Mouse (Mus musculus) hindbrain, embryonic 13.5 days (tissue): Measurements from ENCODE around the gene Epha8. TPM values are rescaled to one million over a fixed set of nuclear protein-coding genes. Genes with fewer than 3 reads are reported as not detected.

ENCODE experiments used
- ATAC-seq: fragments of 200-750 bp; cut with Nextera tagmentation; 2 replicates; pipeline ENCODE4 v1.8.0; 2017; ENCODE audit warnings: moderate TSS enrichment; ENCODE audit not compliant: low FRiP score
- H3K27ac ChIP-seq: fragments of 300-500 bp; sonication (generic); 2 replicates; pipeline ENCODE4 v1.5.1; 2015; ENCODE audit warnings: inconsistent platforms, mild to moderate bottlenecking, moderate library complexity
- H3K27me3 ChIP-seq: fragments of 300-500 bp; sonication (generic); 2 replicates; pipeline ENCODE4 v1.6.1; 2015; ENCODE audit warnings: mild to moderate bottlenecking, inconsistent platforms
- H3K36me3 ChIP-seq: fragments of 300-500 bp; sonication (generic); 2 replicates; pipeline ENCODE4 v1.6.1; 2015; ENCODE audit warnings: mild to moderate bottlenecking, inconsistent platforms
- H3K4me1 ChIP-seq: fragments of 300-500 bp; sonication (generic); replicated peaks from 2 replicates; pipeline ENCODE4 v1.6.1; 2015; ENCODE audit warnings: inconsistent platforms
- H3K4me2 ChIP-seq: fragments of 300-500 bp; sonication (generic); 2 replicates; pipeline ENCODE4 v1.6.1; 2015; ENCODE audit warnings: inconsistent platforms, mild to moderate bottlenecking, moderate library complexity
- H3K4me3 ChIP-seq: fragments of 300-500 bp; sonication (generic); 2 replicates; pipeline ENCODE4 v1.5.1; 2015; ENCODE audit warnings: mild to moderate bottlenecking, inconsistent platforms
- H3K9ac ChIP-seq: fragments of 300-500 bp; sonication (generic); 2 replicates; pipeline ENCODE4 v1.6.1; 2015; ENCODE audit warnings: mild to moderate bottlenecking, inconsistent platforms
- H3K9me3 ChIP-seq: fragments of 300-500 bp; sonication (generic); 2 replicates; pipeline ENCODE4 v1.6.1; 2016; ENCODE audit warnings: inconsistent platforms
- WGBS: fragments of 180-500 bp; shearing (Covaris S2); methylation state at CpG from one replicate; pipeline ENCODE4 v1.1.7; 2015; 5-methylcytosine and 5-hydroxymethylcytosine counted together
- polyA plus RNA-seq: library from polyadenylated mRNA; unstranded; fragments of >200 nt; fragmentation: Nextera tagmentation; extraction: Ambion mirVana; gene quantifications from 2 replicates; pipeline ENCODE4 v1.2.1, GENCODE M21; 2015

The Epha8 gene
- polyA plus RNA-seq, 1 experiment from 2014 or later = 6.1 TPM

DNA sequence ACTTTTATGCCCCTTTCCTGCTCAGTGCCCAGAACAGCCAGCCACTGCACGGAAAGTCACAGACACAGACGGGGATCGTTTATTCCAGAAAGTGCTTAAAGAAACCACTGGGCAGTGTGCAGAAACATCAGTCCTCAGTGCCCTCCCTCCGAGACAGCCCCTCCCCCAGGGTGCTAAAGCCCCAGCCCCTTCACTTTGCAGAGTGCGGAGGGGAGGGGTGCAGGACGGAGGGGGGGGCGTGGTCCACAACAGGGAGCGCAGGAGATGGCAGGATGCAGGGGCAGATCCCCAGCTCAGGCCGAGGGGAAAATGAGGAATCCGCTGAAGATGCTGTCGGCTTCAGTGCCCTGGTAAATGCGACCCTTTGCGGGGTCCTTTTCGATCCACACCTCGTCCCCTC is 60.8 kb downstream of the Epha8 start:
- Histone ChIP-seq H3K9ac (peak overlapping the region; percentile 20; the same call in 1 of the 2 replicates), H3K4me3 (no peak overlapping the region), H3K27ac (no peak overlapping the region), H3K27me3 (peaks cover 66% of the 10 kb centered on the region), H3K9me3 (no peaks in the 10 kb centered on the region), H3K36me3 (no peaks in the 10 kb centered on the region), H3K4me1 (peaks cover 9% of the 10 kb centered on the region), H3K4me2 (peak overlapping the region; percentile 25; the same call in 1 of the 2 replicates)
- WGBS = 7% methylated on average over 15 of the region's 15 CpGs
- ATAC-seq = no peak

DNA sequence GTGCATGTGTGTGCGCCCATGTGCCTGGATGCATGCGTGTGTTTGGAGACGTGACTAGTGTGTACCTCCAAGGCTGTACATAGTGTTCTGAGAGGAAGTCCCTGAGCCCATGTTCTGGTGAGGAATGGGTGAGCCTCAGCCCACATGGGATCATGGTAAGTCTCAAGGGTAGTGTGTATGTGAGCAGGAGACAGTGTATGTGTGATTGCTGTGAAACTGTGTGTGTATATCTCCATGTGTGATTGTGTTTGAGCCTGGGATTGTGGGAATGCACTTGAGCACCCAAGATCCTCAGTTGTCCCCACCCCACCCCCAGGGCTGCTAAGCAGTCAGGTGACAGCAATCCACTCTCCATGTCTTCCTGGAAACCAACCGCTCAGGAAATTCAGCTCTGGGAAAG is 61.8 kb downstream of the Epha8 start:
- H3K27me3 ChIP-seq = peaks cover 67% of the 10 kb centered on the region
- WGBS = 72% methylated on average over 4 of the region's 4 CpGs
- no peak overlapping the region for H3K4me3 ChIP-seq
- H3K27ac ChIP-seq = no peak overlapping the region
- no peak for ATAC-seq
- no peak overlapping the region for H3K4me2 ChIP-seq
- no peaks in the 10 kb centered on the region for H3K9me3 ChIP-seq
- H3K4me1 ChIP-seq = peaks cover 9% of the 10 kb centered on the region
- no peak overlapping the region for H3K9ac ChIP-seq
- H3K36me3 ChIP-seq = no peaks in the 10 kb centered on the region

DNA sequence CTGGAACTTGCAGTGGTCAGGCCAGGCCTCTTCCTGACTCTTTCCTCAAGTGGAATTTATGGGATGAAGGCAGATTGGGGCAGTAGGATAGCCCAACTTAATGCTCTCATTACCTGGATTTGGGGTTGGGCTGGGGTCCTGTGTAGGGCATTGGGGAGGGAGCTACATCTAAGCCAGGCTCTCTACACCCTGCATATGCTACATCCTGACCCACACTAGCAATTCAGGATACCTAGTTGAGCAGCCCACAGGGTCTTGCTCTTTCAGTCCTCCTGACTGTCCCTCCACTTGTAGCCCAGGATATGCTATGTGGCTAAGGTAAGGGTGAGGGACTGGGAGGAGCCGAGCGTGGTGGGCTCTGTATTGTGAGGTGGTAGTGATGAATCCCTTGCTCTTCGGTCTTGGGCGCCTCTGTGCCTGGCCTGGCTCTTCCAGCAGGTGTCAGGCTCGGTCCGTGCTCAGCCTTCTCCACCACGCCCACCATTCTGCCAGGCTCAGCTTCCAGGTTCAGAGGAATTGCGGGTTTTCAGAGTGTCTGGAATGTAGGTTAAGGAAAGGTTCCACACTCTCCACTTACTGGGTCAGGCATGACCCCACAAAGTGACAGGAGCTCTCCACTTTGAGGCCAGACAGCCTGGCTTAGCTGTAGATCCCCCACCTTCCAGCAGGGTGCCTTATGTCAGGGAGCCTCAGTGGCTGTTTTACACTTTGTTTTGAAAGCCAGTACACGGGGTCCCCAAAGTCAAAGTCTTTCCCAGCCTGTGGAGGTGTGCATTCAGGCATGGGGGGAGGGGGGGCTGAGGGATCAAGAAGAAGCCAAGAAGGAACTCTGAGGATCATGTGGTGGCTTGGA is 62.7 kb downstream of the Epha8 start:
- ATAC-seq = peak; percentile 77
- H3K9ac ChIP-seq = no peak overlapping the region
- WGBS = 6% methylated on average over 9 of the region's 9 CpGs

DNA sequence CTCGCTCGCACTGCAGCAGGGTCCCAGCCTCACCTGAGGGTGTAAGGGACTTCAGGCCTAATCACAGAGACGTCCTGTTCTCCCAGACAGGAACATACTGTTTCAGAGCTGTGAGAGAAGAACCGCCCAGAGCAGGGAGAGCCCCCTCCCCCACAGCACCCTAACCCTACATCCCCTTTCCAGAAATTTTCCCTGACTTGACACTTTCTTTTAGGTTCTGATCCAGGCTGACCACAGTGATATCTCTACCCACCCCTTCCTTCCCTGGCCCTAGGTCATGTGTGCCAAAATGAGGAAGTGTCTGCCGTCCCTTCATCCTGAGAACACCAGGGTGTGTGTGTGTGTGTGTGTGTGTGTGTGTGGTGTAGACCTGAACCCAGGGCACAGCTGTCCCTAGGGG is 63.8 kb downstream of the Epha8 start, which contains the start of gene C1qc:
Gene C1qc, minus strand, starts transcription at position 255 of the 400 bp plus-strand sequence.
- Histone ChIP-seq H3K9me3 (no peaks in the 10 kb centered on the region), H3K4me2 (no peak within 1 kb of the TSS), H3K4me1 (peaks cover 12% of the 10 kb centered on the region), H3K36me3 (no peaks in the 10 kb centered on the region), H3K27ac (no peak within 1 kb of the TSS), H3K4me3 (no peak within 1 kb of the TSS), H3K9ac (peak within 1 kb of the TSS; percentile 24; the same call in 1 of the 2 replicates), H3K27me3 (peaks cover 59% of the 10 kb centered on the region)
- 57% methylated on average over 5 of the region's 5 CpGs for whole genome bisulfite sequencing
- no peak for ATAC-seq

More for the DNA sequence above, 62.7 kb downstream of the Epha8 start:
- Histone ChIP-seq H3K27me3 (peaks cover 67% of the 10 kb centered on the region), H3K36me3 (no peaks in the 10 kb centered on the region), H3K9me3 (no peaks in the 10 kb centered on the region), H3K27ac (no peak overlapping the region), H3K4me1 (peaks cover 9% of the 10 kb centered on the region), H3K4me3 (no peak overlapping the region), H3K4me2 (no peak overlapping the region)

DNA sequence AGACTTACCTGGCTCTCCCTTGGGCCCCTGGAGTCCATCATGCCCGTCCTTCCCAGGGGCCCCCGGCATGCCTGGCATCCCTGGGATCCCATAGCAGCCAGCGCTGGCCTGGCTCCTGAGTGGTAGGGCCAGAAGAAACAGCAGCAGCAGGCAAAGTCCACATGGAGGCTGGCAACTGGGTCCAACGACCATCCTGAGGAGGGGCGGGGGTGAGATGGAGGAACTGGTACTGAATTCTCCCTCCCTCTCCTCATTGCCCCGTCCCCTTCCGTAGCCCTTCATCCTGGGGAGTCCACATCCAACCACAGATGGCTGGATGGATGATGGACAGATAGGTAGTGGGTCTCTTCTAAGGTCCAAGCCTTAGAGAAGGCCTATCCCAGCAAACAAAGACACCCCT is 64.2 kb downstream of the Epha8 start:
- whole genome bisulfite sequencing = 59% methylated on average over 7 of the region's 7 CpGs
- Histone ChIP-seq H3K9me3 (no peaks in the 10 kb centered on the region), H3K27ac (no peak overlapping the region), H3K27me3 (peaks cover 55% of the 10 kb centered on the region), H3K4me2 (no peak overlapping the region), H3K4me3 (no peak overlapping the region), H3K9ac (peak overlapping the region; percentile 24; the same call in 1 of the 2 replicates), H3K4me1 (peaks cover 16% of the 10 kb centered on the region), H3K36me3 (no peaks in the 10 kb centered on the region)
- no peak for ATAC-seq

DNA sequence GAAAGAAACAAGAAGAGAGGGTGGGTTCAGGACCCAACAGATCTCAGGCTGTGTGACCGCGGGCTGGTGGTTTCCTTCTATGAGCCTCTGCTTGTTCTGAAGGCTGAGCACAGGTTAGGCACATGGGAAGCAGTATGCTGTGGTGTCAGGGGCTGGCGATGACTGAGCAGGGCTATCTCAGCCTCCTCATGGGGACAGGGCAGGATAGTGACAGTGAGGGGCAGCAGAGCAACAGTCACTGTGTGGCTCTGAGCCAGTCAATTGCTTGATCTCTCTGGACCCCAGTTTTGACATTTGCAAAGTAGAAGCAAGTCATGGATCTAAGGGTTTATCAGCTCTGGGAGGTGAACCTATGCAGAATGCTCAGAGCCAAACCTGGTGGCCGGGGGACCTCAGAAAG is 65.5 kb downstream of the Epha8 start:
- Histone ChIP-seq H3K27ac (no peak overlapping the region), H3K4me3 (no peak overlapping the region), H3K9ac (no peak overlapping the region), H3K4me2 (no peak overlapping the region), H3K9me3 (no peaks in the 10 kb centered on the region), H3K27me3 (peaks cover 42% of the 10 kb centered on the region), H3K4me1 (peaks cover 21% of the 10 kb centered on the region), H3K36me3 (no peaks in the 10 kb centered on the region)
- ATAC-seq = no peak
- 88% methylated on average over 4 of the region's 4 CpGs for WGBS

DNA sequence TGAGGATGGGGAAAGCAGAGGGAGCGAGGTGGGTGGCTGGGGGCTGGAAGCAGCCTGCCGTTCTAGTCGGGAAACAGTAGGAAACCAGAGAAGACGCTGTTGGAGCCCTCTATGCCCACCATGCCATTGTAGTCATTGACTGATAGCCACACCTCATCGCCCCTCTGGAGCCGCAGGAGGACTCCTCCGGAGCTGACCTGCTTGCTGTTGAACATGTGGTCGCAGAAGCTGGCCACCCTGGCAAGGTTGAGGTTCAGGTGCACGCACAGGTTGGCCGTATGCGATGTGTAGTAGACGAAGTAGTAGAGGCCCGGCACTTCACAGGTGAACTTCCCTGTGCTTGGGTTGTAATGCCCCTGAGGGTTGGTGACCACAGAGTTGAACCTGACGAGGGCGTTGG is 66.6 kb downstream of the Epha8 start:
- Histone ChIP-seq H3K27me3 (peaks cover 31% of the 10 kb centered on the region), H3K4me3 (no peak overlapping the region), H3K9me3 (no peaks in the 10 kb centered on the region), H3K4me1 (peaks cover 20% of the 10 kb centered on the region), H3K9ac (no peak overlapping the region), H3K4me2 (no peak overlapping the region), H3K36me3 (no peaks in the 10 kb centered on the region), H3K27ac (no peak overlapping the region)
- ATAC-seq = no peak
- WGBS = 88% methylated on average over 15 of the region's 15 CpGs

DNA sequence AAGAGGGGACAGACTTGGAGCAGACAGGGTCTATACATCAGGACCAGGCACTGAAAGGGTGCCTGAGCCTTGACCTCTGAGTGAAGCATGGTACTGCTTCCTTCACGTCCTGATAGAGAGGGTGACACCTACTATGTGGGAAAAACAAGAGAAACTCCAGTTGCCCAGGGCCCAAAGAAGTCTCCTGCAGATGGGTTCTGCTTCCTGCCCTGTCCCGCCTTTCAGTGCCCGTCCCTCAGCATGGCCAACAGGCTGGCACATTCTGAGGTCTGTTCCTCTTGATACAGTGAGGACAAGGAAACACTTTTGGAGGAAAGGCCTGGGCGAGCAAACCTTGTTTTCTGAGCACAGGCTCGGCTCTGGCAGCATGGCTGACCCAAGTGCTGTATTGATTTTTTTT is 68.9 kb downstream of the Epha8 start:
- ATAC-seq = no peak
- H3K9ac ChIP-seq = no peak overlapping the region
- no peak overlapping the region for H3K4me2 ChIP-seq
- H3K27me3 ChIP-seq = peaks cover 18% of the 10 kb centered on the region
- WGBS = 71% methylated on average over 5 of the region's 5 CpGs
- no peak overlapping the region for H3K27ac ChIP-seq
- no peak overlapping the region for H3K4me3 ChIP-seq
- peaks cover 20% of the 10 kb centered on the region for H3K4me1 ChIP-seq
- H3K9me3 ChIP-seq = no peaks in the 10 kb centered on the region
- no peaks in the 10 kb centered on the region for H3K36me3 ChIP-seq

DNA sequence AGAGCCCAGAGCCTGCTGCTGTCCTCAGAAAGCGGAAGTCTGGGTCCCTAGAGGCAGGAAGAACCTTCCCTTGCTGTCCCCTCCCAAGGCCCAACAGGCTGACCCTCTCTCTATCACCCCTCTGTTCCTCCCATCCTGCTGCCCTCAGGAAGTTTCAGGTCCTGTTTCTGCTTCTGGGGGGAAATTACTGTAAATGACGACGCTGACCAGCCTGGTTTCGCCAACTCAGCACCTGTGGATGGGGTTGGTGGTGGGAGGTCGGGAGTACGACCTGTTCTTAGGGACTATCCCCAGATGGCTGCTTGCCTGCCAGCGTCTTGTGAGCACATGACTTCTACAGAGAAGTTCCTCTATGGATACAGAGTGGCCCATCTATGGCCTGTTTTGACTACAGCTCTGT is 70.5 kb downstream of the Epha8 start, which contains the start of gene C1qb:
Gene C1qb, minus strand, starts transcription at position 87 of the 400 bp plus-strand sequence.
- Histone ChIP-seq H3K9me3 (no peaks in the 10 kb centered on the region), H3K4me2 (no peak within 1 kb of the TSS), H3K9ac (no peak within 1 kb of the TSS), H3K27me3 (peaks cover 6% of the 10 kb centered on the region; the same call in 1 of the 2 replicates), H3K4me1 (peaks cover 20% of the 10 kb centered on the region), H3K27ac (peak within 1 kb of the TSS; percentile 56), H3K4me3 (no peak within 1 kb of the TSS), H3K36me3 (no peaks in the 10 kb centered on the region)
- WGBS = 78% methylated on average over 7 of the region's 7 CpGs
- ATAC-seq = no peak

Other genes starting within 250 kb of the Epha8 start
- gene Ephb2, start 120.8 kb downstream of the Epha8 start, polyA plus RNA-seq = 14.9 and 16.5 TPM in 2 replicates
- gene C1qb, start 70.6 kb downstream of the Epha8 start, polyA plus RNA-seq = 37.9 and 48.5 TPM in 2 replicates
- gene C1qc, start 63.8 kb downstream of the Epha8 start, polyA plus RNA-seq = 19.5 and 24.3 TPM in 2 replicates
- 23.6 and 24.6 TPM in 2 replicates for gene C1qa, start 58.0 kb downstream of the Epha8 start, polyA plus RNA-seq
- gene Zbtb40, start 92.0 kb upstream of the Epha8 start, polyA plus RNA-seq = 4.4 and 4.5 TPM in 2 replicates